Mouse (Mus musculus) kidney, adult 2 months (tissue): Measurements from ENCODE around the gene Pdcd4. TPM values are rescaled to one million over a fixed set of nuclear protein-coding genes. Genes with fewer than 3 reads are reported as not detected.
"Not testable (repeated sequence)": the region's sequence is repeated elsewhere in the genome, so short reads cannot be mapped to it uniquely, and the experiment has no call there.

Experiments
- DNase-seq: peaks from one replicate; pipeline ENCODE4 v3.0.0; 2021
- H3K27ac ChIP-seq: fragments of 200-500 bp; 2 replicates; pipeline ENCODE4 v1.5.1; 2012; ENCODE audit warnings: low read depth, low read length, control low read depth, inconsistent platforms; ENCODE audit not compliant: insufficient read depth
- H3K27me3 ChIP-seq: fragments of 200-500 bp; replicated peaks from 2 replicates; pipeline ENCODE4 v1.6.1; 2012; ENCODE audit warnings: mild to moderate bottlenecking, moderate library complexity, low read length, inconsistent platforms; ENCODE audit not compliant: control insufficient read depth, insufficient read depth
- H3K36me3 ChIP-seq: fragments of 200-500 bp; 2 replicates; pipeline ENCODE4 v1.6.1; 2012; ENCODE audit warnings: mild to moderate bottlenecking, moderate library complexity, low read length, inconsistent platforms; ENCODE audit not compliant: control insufficient read depth, insufficient read depth
- H3K4me1 ChIP-seq: fragments of 200-500 bp; 2 replicates; pipeline ENCODE4 v1.6.1; 2011; ENCODE audit warnings: low read length; ENCODE audit not compliant: control insufficient read depth, insufficient read depth
- H3K4me3 ChIP-seq: fragments of 200-500 bp; 2 replicates; pipeline ENCODE4 v1.5.1; 2011; ENCODE audit warnings: mild to moderate bottlenecking, low read depth, low read length, control low read depth; ENCODE audit not compliant: insufficient read depth
- CTCF ChIP-seq: fragments of 200-500 bp; conservative IDR thresholded peaks from 2 replicates; pipeline ENCODE4 v1.5.1; 2011; ENCODE audit warnings: low read depth, mild to moderate bottlenecking, control low read depth, low read length, moderate library complexity, mixed read lengths; ENCODE audit not compliant: insufficient read depth, insufficient read length
- POLR2A ChIP-seq: fragments of 200-500 bp; IDR thresholded peaks from one replicate; pipeline ENCODE4 v1.6.1; 2011; ENCODE audit warnings: low read depth, low read length, control low read depth
- WGBS: fragments of 180-500 bp; shearing (Covaris S2); methylation state at CpG from one replicate; pipeline ENCODE4 v1.1.7; 2018; 5-methylcytosine and 5-hydroxymethylcytosine counted together
- polyA plus RNA-seq: library from polyadenylated mRNA; depleted of rRNA; stranded (reverse); fragments of >200 nt; gene quantifications from 2 replicates; pipeline ENCODE4 v1.2.3, GENCODE M21; 2012

The Pdcd4 gene
- polyA plus RNA-seq, 1 experiment, result 10.3 TPM

GRCm38 (mm10) chr19:53914950-53915349, 22.9 kb downstream of the Pdcd4 start:
- Histone ChIP-seq H3K4me3 (no peak overlapping the region), H3K27me3 (no peaks in the 10 kb centered on the region), H3K36me3 (no peaks in the 10 kb centered on the region; the same call in 1 of the 2 replicates), H3K4me1 (no peaks in the 10 kb centered on the region), H3K27ac (no peak overlapping the region)
- 94% methylated on average over 4 of the region's 4 CpGs for WGBS
- no peak for TF ChIP-seq POLR2A
- TF ChIP-seq CTCF, result no peak
- DNase-seq, result no peak

- Histone ChIP-seq H3K27me3 (no peaks in the 10 kb centered on the region), H3K4me1 (no peaks in the 10 kb centered on the region), H3K4me3 (no peak overlapping the region), H3K27ac (no peak overlapping the region), H3K36me3 (peaks cover 4% of the 10 kb centered on the region; the same call in 1 of the 2 replicates)
- no peak for DNase-seq
- 88% methylated on average over 10 of the region's 10 CpGs for WGBS
- TF ChIP-seq POLR2A (no peak), CTCF (no peak)
Measured at GRCm38 (mm10) chr19:53919541-53919940, 27.5 kb downstream of the Pdcd4 start.

DNA sequence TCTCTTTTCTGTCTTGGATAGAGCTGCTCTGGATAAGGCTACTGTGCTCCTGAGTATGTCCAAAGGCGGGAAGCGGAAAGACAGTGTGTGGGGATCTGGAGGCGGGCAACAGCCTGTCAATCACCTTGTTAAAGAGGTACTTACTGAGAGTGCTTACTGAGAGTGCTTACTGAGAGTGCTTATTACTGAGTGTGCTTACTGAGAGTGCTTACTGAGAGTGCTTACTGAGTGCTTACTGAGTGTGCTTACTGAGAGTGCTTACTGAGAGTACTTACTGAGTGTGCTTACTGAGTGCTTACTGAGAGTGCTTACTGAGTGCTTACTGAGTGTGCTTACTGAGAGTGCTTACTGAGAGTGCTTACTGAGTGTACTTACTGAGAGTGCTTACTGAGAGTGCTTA, 30.0 kb downstream of the Pdcd4 start:
- not testable (repeated sequence) for H3K4me1 ChIP-seq, H3K4me3 ChIP-seq, H3K27me3 ChIP-seq, H3K36me3 ChIP-seq, H3K27ac ChIP-seq, DNase-seq
- 90% methylated on average over 3 of the region's 3 CpGs for WGBS

DNA sequence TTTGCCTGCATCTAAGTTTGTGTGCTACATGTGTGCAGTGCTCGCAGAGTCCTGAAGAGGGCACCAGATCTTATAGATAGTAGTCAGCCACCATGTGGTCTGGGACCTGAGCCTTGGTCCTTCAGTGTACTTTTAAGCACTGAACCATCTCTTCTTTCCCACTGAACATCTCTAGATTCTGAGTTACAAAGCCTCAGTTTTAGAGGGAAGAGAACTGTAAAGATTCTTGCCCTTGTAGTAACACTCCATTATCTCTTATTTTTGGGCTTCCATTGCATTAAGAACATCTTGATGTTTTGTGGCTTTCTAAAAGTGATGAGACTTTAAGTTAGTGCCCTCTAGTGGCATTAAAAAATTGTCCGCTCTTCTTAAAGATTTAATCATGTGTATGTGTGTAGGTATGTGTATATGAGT, 33.3 kb downstream of the Pdcd4 start:
- peak; percentile 35 for TF ChIP-seq CTCF
- no peak for TF ChIP-seq POLR2A
- no peaks in the 10 kb centered on the region for H3K4me1 ChIP-seq
- H3K36me3 ChIP-seq, result peaks cover 7% of the 10 kb centered on the region
- 97% methylated on average over 2 of the region's 2 CpGs for WGBS
- H3K27me3 ChIP-seq, result no peaks in the 10 kb centered on the region
- no peak overlapping the region for H3K27ac ChIP-seq
- H3K4me3 ChIP-seq, result no peak overlapping the region
- peak; percentile 40 for DNase-seq

- no peaks in the 10 kb centered on the region for H3K27me3 ChIP-seq
- no peaks in the 10 kb centered on the region for H3K4me1 ChIP-seq
- DNase-seq, result no peak
- TF ChIP-seq POLR2A (no peak), CTCF (no peak)
- H3K27ac ChIP-seq, result no peak overlapping the region
- H3K4me3 ChIP-seq, result no peak overlapping the region
- WGBS, result 100% methylated on average over 1 of the region's 1 CpGs
- H3K36me3 ChIP-seq, result peaks cover 7% of the 10 kb centered on the region
Measured at GRCm38 (mm10) chr19:53926705-53927104, 34.7 kb downstream of the Pdcd4 start.

DNA sequence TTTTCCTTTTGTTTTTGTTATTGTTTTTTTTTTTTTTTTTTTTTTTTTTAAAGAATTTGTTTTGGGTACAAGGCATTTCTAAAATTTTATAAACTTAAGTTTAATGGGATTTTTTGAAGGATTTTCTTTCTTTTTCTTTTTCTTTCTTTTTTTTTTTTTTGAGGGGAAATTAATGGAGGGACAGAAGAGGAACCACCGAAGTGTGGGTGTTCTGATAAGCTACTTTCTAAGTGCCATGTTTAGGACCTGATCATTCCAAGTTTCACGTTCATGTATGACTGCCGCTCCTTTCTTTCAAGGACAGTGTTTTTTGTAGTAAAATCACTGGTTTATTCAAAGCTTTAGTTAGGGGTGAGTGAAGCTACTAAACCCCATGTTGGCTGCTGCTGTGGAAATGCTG, 37.2 kb downstream of the Pdcd4 start:
- 81% methylated on average over 3 of the region's 3 CpGs for WGBS
- Histone ChIP-seq H3K27ac (no peak overlapping the region), H3K4me3 (no peak overlapping the region), H3K27me3 (no peaks in the 10 kb centered on the region), H3K4me1 (no peaks in the 10 kb centered on the region), H3K36me3 (peaks cover 3% of the 10 kb centered on the region)
- TF ChIP-seq POLR2A, result no peak
- no peak for TF ChIP-seq CTCF
- no peak for DNase-seq

DNA sequence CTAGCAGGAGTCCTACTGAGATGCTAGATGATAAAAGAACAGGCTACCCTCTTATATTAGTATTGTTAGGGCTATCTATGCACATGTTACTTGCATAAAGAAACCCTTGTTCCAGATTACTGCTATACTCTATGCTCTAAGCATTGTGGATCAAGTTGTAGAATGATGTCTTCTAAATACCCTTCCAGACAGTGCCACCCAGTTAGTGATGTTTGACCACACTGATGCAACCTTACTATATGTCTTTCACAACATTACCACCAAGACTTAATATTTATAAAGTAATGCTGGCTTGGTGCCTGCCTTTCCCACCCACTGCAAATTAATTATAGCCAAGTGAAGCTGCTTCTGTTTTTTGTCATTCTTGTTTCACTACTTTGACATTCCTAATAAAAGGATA, 41.0 kb downstream of the Pdcd4 start:
- peaks cover 3% of the 10 kb centered on the region for H3K36me3 ChIP-seq
- no peak overlapping the region for H3K4me3 ChIP-seq
- no peak for DNase-seq

DNA sequence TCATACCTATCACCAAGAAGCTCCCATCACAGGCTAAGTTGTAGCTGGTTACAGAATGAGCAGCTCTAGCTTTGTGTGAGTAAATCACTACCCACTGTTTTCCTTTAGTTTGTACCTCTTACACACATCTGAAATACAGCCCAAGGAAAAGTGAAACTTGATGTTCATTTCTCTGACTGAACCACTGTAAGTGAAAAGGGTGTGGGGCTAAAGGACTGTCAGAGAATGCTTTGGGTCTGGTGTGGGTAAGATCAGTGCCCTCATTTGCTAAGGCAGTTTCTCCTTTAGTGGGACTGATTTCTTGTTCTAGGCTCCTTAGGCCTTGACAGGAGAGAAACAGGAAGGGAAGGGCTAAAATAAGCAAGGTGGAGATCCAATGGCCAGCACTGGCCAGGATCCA, 42.0 kb downstream of the Pdcd4 start:
- Histone ChIP-seq H3K27me3 (no peaks in the 10 kb centered on the region), H3K27ac (no peak overlapping the region), H3K36me3 (peaks cover 2% of the 10 kb centered on the region; the same call in 1 of the 2 replicates), H3K4me1 (no peaks in the 10 kb centered on the region), H3K4me3 (no peak overlapping the region)
- TF ChIP-seq POLR2A (no peak), CTCF (no peak)
- peak; percentile 13 for DNase-seq

More for the DNA sequence above, 41.0 kb downstream of the Pdcd4 start:
- no peaks in the 10 kb centered on the region for H3K4me1 ChIP-seq
- no peaks in the 10 kb centered on the region for H3K27me3 ChIP-seq
- no peak for TF ChIP-seq CTCF
- no peak for TF ChIP-seq POLR2A
- H3K27ac ChIP-seq, result no peak overlapping the region
